Mouse (Mus musculus) ES-Bruce4 (cell line): ENCODE results near the gene Spats2.

Experiments
- CTCF ChIP-seq: IDR thresholded peaks from one replicate; pipeline ENCODE4 v1.8.1; 2011; ENCODE audit warnings: low read depth, low read length
- POLR2A ChIP-seq: IDR thresholded peaks from one replicate; pipeline ENCODE4 v1.8.1; 2011; ENCODE audit warnings: low read length; ENCODE audit not compliant: insufficient read depth

GRCm38 (mm10) chr15:99254477-99255005, 128.8 kb downstream of the Spats2 start:
- TF ChIP-seq POLR2A: no peak
- no peak for TF ChIP-seq CTCF
